Mouse (Mus musculus): Measurements from ENCODE around the gene Pcolce. TPM values are rescaled to one million over a fixed set of nuclear protein-coding genes. Genes with fewer than 3 reads are reported as not detected.

Pcolce gene
- polyA plus RNA-seq, 2 experiments = 11.6 to 12.2 TPM

DNA sequence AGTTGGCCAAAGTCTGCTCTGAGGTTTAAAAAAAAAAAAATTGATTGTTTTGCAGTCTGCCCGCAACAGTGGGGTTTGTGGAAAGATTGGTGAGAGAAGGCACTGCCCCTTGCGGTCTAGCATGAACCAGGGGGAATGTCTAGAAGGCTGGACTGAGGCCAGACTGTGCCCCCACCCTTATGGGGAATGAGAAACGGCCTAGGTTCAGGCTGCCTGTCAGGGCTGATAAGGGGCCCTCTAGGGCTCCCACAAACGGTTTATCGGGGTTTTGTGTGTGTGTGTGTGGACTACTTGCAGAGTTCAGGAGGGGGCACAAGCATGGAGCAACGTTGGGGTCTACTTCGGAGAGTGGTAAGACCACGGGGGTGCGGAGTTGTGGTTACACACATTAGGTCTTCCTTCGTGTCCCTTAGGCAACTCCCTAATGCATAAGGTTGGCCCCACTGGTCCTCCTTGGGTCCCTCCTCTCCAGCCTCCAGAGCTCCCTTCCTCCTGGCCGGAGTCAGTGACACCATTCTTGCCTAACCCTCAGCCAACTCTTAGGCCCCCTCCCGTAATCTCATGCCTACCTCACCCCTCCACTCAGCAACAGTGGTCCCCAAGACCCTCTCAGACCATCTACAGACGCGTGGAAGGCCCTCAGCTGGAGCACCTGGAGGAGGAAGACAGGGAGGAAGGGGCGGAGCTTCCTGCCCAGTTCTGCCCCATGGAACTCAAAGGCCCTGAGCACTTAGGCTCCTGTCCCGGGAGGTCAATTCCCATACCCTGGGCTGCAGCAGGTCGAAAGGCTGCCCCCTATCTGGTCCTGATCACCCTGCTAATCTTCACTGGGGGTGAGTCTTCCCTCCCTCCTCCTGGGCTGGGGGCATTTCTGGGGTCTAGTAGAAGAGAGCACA, 42.6 kb downstream of the Pcolce start:
- peak overlapping the region; percentile 85 for H3K27ac ChIP-seq
- peaks cover 16 to 39% of the 10 kb centered on the region in 2 experiments for H3K4me1 ChIP-seq (replicated peaks; ENCODE audit: control insufficient read depth in 2 of 2, insufficient read depth in 2 of 2, low read length in 1 of 2)
- TF ChIP-seq EP300 (IDR thresholded peaks at IDR 0.05; ENCODE audit: low read depth) (peak; percentile 90), CTCF (IDR thresholded peaks at IDR 0.05; ENCODE audit: low read depth) (peak; percentile 54)
- ATAC-seq (ENCODE audit: insufficient read depth) (peak; percentile 93), DNase-seq (ENCODE audit: low read depth in 3 of 3, low spot score in 3 of 3) (peak; percentile 78 to 80 (median 78))
- H3K9ac ChIP-seq (replicated peaks) = peak overlapping the region; percentile 80
- no peaks in the 10 kb centered on the region for H3K27me3 ChIP-seq (ENCODE audit: control insufficient read depth, insufficient read depth, low read length)
- H3K4me2 ChIP-seq (ENCODE audit: low read depth) = peak overlapping the region; percentile 94
- 9% methylated on average over 17 of the region's 17 CpGs for WGBS (ENCODE audit: insufficient replicate concordance)
- H3K36me3 ChIP-seq (replicated peaks; ENCODE audit: control insufficient read depth, insufficient read depth, low read depth) = peaks cover 18% of the 10 kb centered on the region
- H3K4me3 ChIP-seq (ENCODE audit: insufficient read depth in 1 of 2, low read depth in 2 of 2, low read length in 2 of 2) = peak overlapping the region; percentile 64 to 83
- H3K9me3 ChIP-seq (ENCODE audit: control insufficient read depth, low read length) = no peaks in the 10 kb centered on the region

DNA sequence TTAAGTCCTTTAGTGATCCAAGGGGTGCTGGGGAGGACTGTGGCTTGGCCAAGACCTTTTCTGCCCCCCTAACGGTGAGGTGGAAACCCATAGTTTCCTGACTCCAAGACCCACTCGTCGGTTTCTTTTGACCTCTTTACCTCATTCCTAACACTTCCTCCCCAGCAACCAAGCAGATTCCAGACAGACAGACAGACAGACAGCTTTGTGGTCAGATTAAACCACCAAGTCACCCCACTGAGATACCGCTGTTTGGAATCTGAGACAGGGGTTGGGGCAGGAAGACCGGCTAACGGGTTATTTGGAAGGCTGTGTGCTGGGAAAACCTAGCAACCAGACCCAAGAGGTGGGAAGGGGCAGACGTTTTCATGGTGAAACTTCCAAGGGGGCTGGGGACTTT, 43.4 kb downstream of the Pcolce start:
- no peaks in the 10 kb centered on the region for H3K27me3 ChIP-seq (ENCODE audit: control insufficient read depth, insufficient read depth, low read length)
- H3K9ac ChIP-seq (replicated peaks) = peak overlapping the region; percentile 80
- ATAC-seq (ENCODE audit: insufficient read depth) (no peak), DNase-seq (ENCODE audit: low read depth in 3 of 3, low spot score in 3 of 3) (no peak)
- no peaks in the 10 kb centered on the region for H3K9me3 ChIP-seq (ENCODE audit: control insufficient read depth, low read length)
- peaks cover 16% of the 10 kb centered on the region for H3K36me3 ChIP-seq (replicated peaks; ENCODE audit: control insufficient read depth, insufficient read depth, low read depth)
- TF ChIP-seq EP300 (IDR thresholded peaks at IDR 0.05; ENCODE audit: low read depth) (no peak), CTCF (IDR thresholded peaks at IDR 0.05; ENCODE audit: low read depth) (no peak)
- H3K4me3 ChIP-seq (ENCODE audit: insufficient read depth in 1 of 2, low read depth in 2 of 2, low read length in 2 of 2) = peak overlapping the region; percentile 64 to 83
- H3K4me1 ChIP-seq (replicated peaks; ENCODE audit: control insufficient read depth in 2 of 2, insufficient read depth in 2 of 2, low read length in 1 of 2) = peaks cover 16 to 39% of the 10 kb centered on the region in 2 experiments
- 3% methylated on average over 7 of the region's 7 CpGs for WGBS (ENCODE audit: insufficient replicate concordance)
- H3K27ac ChIP-seq = peak overlapping the region; percentile 85
- peak overlapping the region; percentile 94 for H3K4me2 ChIP-seq (ENCODE audit: low read depth)

DNA sequence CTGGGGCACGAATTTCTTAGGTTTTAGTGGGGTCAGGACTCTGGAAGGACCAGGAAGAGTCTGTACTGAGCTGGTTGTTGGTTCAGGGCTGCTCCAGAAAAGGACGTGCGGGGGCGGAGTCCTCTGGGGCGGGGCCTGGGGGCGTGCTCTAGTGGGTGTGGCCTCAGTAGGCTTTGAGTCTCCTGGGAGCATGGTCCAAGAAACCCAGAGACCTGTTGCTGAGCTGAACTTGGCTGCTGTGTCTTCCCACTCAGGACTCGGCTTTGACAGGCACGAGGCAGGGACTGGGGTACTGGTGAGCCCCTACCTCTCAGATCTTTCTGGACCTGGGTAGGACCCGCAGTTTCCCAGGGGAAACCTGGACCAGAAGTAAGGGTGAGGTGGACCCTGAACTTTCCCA, 43.9 kb downstream of the Pcolce start, which contains the start of gene Tfr2:
Gene Tfr2, plus strand, starts transcription at position 176 of the 400 bp plus-strand sequence.
- DNase-seq (ENCODE audit: low read depth in 3 of 3, low spot score in 3 of 3) (peak; percentile 80 to 81 (median 81)), ATAC-seq (ENCODE audit: insufficient read depth) (peak; percentile 71)
- Histone ChIP-seq H3K36me3 (replicated peaks; ENCODE audit: control insufficient read depth, insufficient read depth, low read depth) (peaks cover 11% of the 10 kb centered on the region), H3K4me3 (ENCODE audit: insufficient read depth in 1 of 2, low read depth in 2 of 2, low read length in 2 of 2) (peak within 1 kb of the TSS; percentile 64 to 83), H3K4me2 (ENCODE audit: low read depth) (peak within 1 kb of the TSS; percentile 94), H3K9ac (replicated peaks) (peak within 1 kb of the TSS; percentile 80), H3K9me3 (ENCODE audit: control insufficient read depth, low read length) (no peaks in the 10 kb centered on the region), H3K4me1 (replicated peaks; ENCODE audit: control insufficient read depth in 2 of 2, insufficient read depth in 2 of 2, low read length in 1 of 2) (peaks cover 16 to 39% of the 10 kb centered on the region in 2 experiments), H3K27ac (peak within 1 kb of the TSS; percentile 85), H3K27me3 (ENCODE audit: control insufficient read depth, insufficient read depth, low read length) (no peaks in the 10 kb centered on the region)
- TF ChIP-seq CTCF (IDR thresholded peaks at IDR 0.05; ENCODE audit: low read depth) (no peak; the same call in 1 of the 2 replicates), EP300 (IDR thresholded peaks at IDR 0.05; ENCODE audit: low read depth) (no peak)
- WGBS (ENCODE audit: insufficient replicate concordance) = 3% methylated on average over 9 of the region's 9 CpGs

DNA sequence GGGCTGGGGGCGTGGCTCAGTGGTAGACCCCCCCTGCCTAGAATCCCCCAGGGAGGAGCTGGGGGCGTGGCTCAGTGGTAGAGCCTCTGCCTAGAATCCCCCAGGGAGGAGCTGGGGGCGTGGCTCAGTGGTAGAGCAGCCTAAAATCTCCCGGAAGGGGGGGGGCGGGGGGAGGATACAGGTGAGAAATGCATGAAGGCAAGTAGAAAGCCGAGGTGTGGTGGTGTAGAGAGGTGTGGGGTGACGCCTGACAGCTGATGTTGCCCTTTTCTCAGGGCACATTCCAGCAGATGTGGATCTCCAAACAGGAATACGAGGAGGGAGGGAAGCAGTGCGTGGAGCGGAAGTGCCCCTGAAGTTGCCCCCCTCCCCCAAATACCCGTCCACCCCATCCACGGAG, 44.6 kb downstream of the Pcolce start:
- WGBS (ENCODE audit: insufficient replicate concordance) = 56% methylated on average over 12 of the region's 12 CpGs
- no peak for TF ChIP-seq CTCF (IDR thresholded peaks at IDR 0.05; ENCODE audit: low read depth)
- no peak for TF ChIP-seq EP300 (IDR thresholded peaks at IDR 0.05; ENCODE audit: low read depth)
- Histone ChIP-seq H3K36me3 (replicated peaks; ENCODE audit: control insufficient read depth, insufficient read depth, low read depth) (peaks cover 5% of the 10 kb centered on the region), H3K27me3 (ENCODE audit: control insufficient read depth, insufficient read depth, low read length) (no peaks in the 10 kb centered on the region), H3K9ac (replicated peaks) (no peak overlapping the region), H3K4me1 (replicated peaks; ENCODE audit: control insufficient read depth in 2 of 2, insufficient read depth in 2 of 2, low read length in 1 of 2) (peaks cover 16 to 39% of the 10 kb centered on the region in 2 experiments), H3K27ac (no peak overlapping the region), H3K4me2 (ENCODE audit: low read depth) (peak overlapping the region; percentile 94), H3K9me3 (ENCODE audit: control insufficient read depth, low read length) (no peaks in the 10 kb centered on the region), H3K4me3 (ENCODE audit: insufficient read depth in 1 of 2, low read depth in 2 of 2, low read length in 2 of 2) (peak overlapping the region in 1 of 2 experiments; percentile 29; a peak in 1 of 4 replicates)
- DNase-seq (ENCODE audit: low read depth in 3 of 3, low spot score in 3 of 3) (no peak), ATAC-seq (ENCODE audit: insufficient read depth) (no peak)

DNA sequence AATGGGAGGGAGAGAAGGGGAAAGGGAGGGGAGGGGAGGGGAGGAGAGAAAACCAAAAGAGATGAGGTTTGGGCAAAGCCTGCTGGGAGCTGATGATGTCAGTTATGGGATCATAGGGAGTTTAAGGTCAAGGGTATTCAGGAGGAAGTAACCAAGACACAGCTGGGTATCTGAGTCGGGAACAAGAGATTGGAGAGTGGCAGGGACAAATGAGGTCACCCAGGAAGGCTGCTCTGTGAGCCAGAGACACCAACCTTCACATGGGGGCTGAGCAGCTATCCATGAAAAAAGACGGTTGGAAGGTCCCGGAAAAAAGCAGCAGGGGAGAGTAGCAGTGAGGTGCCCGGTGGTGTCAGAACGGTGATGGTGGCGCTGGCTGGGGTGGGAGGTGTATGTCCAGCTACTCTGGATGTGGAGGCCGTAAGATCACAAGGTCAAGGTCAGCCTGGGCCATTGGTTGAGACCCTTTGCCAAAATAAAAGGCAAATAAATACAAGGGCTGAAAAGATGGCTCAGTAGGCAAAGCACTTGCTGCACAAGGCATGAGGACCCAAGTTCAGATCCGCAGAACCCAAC, 45.3 kb downstream of the Pcolce start:
- Histone ChIP-seq H3K27ac (no peak overlapping the region), H3K4me3 (ENCODE audit: insufficient read depth in 1 of 2, low read depth in 2 of 2, low read length in 2 of 2) (no peak overlapping the region), H3K36me3 (replicated peaks; ENCODE audit: control insufficient read depth, insufficient read depth, low read depth) (no peaks in the 10 kb centered on the region; the same call in 1 of the 2 replicates), H3K27me3 (ENCODE audit: control insufficient read depth, insufficient read depth, low read length) (no peaks in the 10 kb centered on the region), H3K9me3 (ENCODE audit: control insufficient read depth, low read length) (no peaks in the 10 kb centered on the region), H3K9ac (replicated peaks) (no peak overlapping the region), H3K4me2 (ENCODE audit: low read depth) (no peak overlapping the region), H3K4me1 (replicated peaks; ENCODE audit: control insufficient read depth in 2 of 2, insufficient read depth in 2 of 2, low read length in 1 of 2) (peaks cover 16 to 39% of the 10 kb centered on the region in 2 experiments)
- no peak for TF ChIP-seq CTCF (IDR thresholded peaks at IDR 0.05; ENCODE audit: low read depth)
- TF ChIP-seq EP300 (IDR thresholded peaks at IDR 0.05; ENCODE audit: low read depth) = no peak
- no peak for ATAC-seq (ENCODE audit: insufficient read depth)
- WGBS (ENCODE audit: insufficient replicate concordance) = 75% methylated on average over 8 of the region's 8 CpGs
- DNase-seq (ENCODE audit: low read depth in 3 of 3, low spot score in 3 of 3) = no peak

Measured in liver, embryonic 14.5 days (tissue).